Mouse (Mus musculus) heart, postnatal 10 days (tissue): ENCODE data around the gene Adap1. TPM values are rescaled to one million over a fixed set of nuclear protein-coding genes. Genes with fewer than 3 reads are reported as not detected.

ENCODE experiments used
- microRNA-seq, 2 experiments: library from miRNA; unstranded; fragments of <30 nt; microRNA quantifications; one replicate each; pipeline ENCODE4 v1.2.0; 2022
- total RNA-seq, 2 experiments: library from RNA; stranded (reverse); gene quantifications; 2 replicates each; pipeline ENCODE4 v1.2.3; 2021

Adap1 gene
- total RNA-seq, 2 experiments from 2014 or later, result 1.6 to 1.8 TPM

Small RNAs within 50 kb of the gene (microRNA-seq; reads per million reads assigned to microRNA genes)
- 272 to 574 reads per million in 2 experiments for gene Mir339

Other genes starting within 250 kb of the Adap1 start
- 1 to 10 TPM; 1.5 to 3.5 TPM for gene Prkar1b, start 175.6 kb downstream of the Adap1 start, total RNA-seq
- 10 to 100 TPM; 17.9 to 18.0 TPM for gene Dnaaf5, start 175.4 kb downstream of the Adap1 start, total RNA-seq
- gene Sun1, start 125.0 kb downstream of the Adap1 start, total RNA-seq, result 10 to 100 TPM; 43.5 to 44.8 TPM
- 10 to 100 TPM; 57.6 to 59.4 TPM for gene Get4, start 73.3 kb downstream of the Adap1 start, total RNA-seq
- 10 to 100 TPM; 88.8 to 96.4 TPM for gene Cox19, start 25.8 kb upstream of the Adap1 start, total RNA-seq
- gene Cyp2w1, start 27.0 kb upstream of the Adap1 start, total RNA-seq, result not detected
- 10 to 100 TPM; 33.7 to 37.2 TPM for gene Gpr146, start 52.1 kb upstream of the Adap1 start, total RNA-seq
- gene C130050O18Rik, start 79.7 kb upstream of the Adap1 start, total RNA-seq, result under 1 TPM; 0.74 to 0.93 TPM
- 1 to 10 TPM; 2.5 to 2.6 TPM for gene Gper1, start 97.5 kb upstream of the Adap1 start, total RNA-seq
- gene 3110082I17Rik, start 134.9 kb upstream of the Adap1 start, total RNA-seq, result 1 to 10 TPM; 9.9 to 10.0 TPM
- 10 to 100 TPM; 20.6 to 21.5 TPM for gene Zfand2a, start 158.9 kb upstream of the Adap1 start, total RNA-seq
- not detected for gene Uncx, start 217.9 kb upstream of the Adap1 start, total RNA-seq